Mouse (Mus musculus): ENCODE data around the gene Il1rl1.

The Il1rl1 gene

DNA sequence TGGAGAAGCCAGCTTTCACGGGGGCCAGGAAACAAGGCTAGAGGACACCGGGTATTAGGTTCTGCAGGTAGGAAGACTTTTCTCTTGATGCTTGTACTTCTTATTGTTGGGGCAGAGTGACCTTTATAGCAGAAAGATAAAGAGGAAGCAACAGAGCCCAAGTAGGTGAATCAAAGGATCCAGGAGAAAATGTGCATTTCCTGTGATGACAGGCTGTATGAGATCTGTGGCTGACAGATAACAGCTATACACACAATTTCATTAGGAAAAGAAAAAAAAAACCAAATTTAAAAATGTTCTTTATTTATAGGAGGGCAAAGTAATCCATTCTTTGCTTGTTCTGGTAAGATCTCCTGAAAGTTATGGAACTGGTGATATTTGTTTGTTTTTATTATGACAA lies 8.0 kb downstream of the Il1rl1 start:
- no peak for DNase-seq (ENCODE audit: low spot score)

DNA sequence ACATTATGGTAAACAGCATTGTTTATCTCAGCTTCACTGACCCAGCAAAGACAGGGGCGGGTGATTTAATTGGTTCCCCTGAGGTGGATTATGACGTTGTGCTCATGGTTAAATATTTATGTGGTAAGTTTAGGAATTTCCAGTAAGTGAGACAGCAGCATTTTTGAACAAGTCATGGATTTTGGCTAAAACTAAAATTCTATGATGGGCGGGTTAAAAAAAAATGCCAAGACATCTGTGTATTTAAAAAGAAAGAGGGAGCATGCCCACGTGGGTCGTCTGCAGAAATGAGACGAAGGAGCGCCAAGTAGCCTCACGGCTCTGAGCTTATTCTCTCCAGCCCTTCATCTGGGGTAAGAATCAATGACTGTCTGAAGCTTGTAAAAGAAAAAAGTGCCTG lies 10.1 kb downstream of the Il1rl1 start:
- no peak for DNase-seq (ENCODE audit: low spot score)

DNA sequence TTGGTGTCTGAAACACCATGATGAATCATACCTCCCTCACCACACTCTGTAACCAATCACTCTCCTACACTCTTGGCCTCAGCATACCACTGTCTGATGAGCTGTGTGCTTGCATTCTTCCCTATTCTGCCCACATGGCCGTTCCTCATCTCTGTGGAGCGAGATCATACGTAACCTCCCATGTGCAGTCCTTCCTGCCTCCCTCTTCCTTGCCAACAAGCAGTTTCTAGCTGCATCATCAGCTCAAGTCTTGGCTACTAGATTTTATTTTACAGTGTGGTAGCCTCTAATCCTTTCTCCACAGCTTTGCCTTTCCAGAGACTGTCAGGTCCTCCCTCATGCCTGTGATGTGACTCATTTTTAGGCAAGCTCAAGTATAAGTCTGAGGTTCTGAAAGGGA lies 15.4 kb downstream of the Il1rl1 start:
- DNase-seq (ENCODE audit: low spot score) = no peak

DNA sequence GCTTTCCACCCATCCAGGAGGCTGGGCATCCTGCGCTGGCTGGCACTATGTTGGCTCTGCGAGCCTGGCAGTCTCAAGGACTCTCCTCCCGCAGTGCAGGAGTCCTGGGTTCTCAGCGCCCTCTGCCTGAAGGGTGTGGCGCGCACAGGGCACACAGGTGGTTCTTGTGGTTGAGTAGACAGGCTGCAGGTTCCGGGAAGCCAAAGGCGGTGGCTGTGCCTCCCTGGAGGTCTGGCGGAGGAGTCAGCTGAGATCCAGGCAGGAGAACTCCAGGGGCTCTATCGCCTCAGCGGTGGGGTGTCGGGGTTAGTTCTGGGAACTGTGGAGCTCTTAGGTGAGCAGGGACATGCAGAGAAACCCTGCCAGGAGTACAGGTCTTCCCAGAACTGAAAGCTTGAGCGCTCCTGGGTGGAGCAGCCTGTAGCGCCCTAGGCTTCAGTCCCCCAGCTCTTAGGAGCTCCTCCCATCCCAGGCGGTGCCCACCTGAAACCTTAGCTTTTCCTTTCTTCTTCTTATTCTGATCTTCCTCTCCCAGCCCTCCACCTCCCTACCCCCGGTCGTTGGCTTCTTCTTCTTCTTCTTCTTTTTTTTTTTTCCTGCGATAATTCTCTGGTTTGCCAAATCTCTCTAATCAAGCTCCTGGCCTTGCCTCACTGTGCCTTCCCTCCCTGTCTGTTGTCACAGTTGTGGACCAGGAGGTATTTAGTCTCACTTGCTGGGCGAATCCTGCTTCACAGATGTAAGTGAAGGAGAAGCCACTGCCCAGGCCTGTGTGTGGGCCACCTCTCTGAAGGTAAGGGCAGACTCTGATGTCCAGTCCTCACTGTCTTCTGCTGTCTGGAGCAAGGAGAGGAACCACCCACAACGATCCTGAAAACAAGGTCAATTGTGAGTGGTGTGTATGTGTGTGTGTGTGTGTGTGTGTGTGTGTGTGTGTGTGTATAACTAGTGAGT lies 36.4 kb downstream of the Il1rl1 start, which contains the start of gene Il18r1:
Gene Il18r1 (plus strand): TSS at position 76 of the 954 bp plus-strand sequence.
- no peak for DNase-seq (ENCODE audit: low spot score)

DNA sequence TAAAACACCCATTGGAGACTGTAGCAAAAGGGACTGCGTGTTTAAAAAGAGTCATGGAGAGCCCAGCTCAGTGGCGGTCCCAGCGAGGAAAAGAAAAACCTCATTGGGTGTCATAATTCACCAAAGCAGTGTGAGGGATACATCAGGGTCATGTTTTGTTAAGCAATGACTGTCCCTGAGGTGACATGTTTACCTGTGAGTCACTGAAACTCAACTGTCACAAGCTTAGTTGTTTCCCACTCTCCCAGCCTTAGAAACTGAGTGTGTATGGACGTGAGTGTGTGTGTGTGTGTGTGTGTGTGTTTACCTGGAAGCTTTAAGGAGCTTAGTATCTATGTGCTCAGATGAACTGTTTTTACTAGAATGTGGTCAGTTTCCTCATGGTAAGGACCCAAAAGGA lies 37.9 kb downstream of the Il1rl1 start:
- DNase-seq (ENCODE audit: low spot score) = no peak

DNA sequence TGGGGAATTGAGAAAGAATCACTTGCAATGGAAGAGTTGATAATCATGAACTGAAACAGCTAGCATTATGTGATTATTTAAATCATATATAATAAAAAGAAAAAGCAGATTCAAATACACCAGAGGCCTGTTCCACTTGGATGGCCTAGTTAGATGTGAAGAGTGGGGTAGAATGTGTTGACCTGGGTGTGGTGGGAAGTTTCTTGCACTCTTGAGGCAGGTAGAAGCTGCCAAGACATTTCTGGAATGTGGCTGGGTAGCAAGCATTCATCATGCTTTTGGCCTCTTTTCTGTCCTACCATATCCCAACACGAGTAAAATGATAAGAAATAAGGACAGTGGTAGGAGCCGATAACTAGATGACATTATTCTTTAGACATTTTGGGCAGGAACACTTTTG lies 39.4 kb downstream of the Il1rl1 start:
- DNase-seq (ENCODE audit: low spot score) = no peak

DNA sequence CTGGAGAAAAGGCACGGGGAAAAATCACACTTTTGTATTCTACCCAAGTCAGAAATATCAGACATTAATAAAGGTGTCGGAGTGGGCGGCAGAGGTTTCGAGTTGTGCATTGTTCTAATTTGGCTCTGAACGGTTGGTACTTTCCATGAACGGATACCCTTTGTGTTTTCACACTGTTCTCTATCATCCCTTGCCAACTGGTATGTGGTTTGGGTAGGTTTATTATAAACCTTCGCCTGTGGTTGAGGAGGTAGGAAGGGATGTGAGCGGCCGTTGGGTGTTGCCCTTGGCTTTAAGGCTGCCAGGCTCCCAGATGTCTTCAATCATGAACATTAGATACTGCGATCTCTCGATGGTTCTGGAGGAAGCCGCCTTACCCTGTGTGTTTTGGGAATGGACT lies 40.5 kb downstream of the Il1rl1 start:
- DNase-seq (ENCODE audit: low spot score) = no peak

DNA sequence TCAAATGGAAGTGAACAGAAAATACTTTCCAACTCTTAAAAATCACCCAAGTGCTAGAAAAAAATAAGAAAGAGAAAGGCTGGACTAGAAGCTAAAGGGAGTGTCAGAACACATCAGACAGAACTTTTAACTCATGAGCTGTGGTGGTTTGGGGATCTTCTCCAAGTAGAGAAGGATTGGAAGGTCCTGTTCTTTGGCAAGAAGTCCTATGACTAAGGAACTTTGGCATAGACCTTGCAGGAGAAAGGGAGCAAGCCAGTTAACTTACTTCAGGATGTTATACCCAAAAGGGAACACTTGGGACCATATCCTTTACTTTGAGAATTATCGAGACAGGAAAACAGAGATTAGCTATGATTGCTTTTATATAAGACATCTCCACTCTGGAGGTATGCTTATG lies 43.0 kb downstream of the Il1rl1 start:
- DNase-seq (ENCODE audit: low spot score) = peak; percentile 72

DNA sequence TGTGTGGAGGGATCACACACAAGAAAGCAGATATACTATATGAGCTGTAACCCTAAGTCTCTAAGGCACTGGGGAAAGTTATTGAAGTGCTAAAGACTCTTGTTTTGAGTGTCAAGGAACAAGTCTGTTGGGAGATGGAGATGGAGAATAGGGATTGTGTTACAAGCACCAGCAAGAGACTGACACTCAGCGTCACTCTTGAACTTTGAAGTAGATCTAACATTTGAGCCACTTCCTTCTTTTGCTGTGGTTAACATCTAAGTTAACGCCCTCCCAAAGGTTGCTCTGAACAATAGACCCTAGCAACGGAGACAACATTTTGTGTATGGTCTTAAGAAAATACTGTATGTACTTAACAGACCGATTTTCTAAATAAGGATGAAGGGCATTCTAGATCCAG lies 44.3 kb downstream of the Il1rl1 start:
- no peak for DNase-seq (ENCODE audit: low spot score)

DNA sequence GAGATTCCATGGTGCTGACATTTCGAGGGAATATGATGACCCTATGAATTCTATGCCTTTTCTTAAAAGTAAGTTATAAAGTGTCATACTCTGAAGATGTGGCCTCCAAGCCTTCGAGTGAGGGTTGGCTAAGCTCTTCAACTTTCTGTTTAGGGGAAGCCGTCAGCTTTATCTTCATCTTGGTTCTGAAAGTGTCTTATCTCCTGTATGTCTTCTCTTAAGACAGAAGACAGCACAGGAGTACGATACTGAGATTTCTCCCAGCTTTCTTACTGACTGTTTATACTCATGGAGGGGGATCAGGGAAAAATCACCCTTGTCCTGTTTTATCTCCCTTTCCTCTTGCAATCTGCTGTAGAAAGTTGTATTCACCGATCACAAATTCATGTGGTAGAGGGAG lies 45.0 kb downstream of the Il1rl1 start:
- DNase-seq (ENCODE audit: low spot score) = no peak

DNA sequence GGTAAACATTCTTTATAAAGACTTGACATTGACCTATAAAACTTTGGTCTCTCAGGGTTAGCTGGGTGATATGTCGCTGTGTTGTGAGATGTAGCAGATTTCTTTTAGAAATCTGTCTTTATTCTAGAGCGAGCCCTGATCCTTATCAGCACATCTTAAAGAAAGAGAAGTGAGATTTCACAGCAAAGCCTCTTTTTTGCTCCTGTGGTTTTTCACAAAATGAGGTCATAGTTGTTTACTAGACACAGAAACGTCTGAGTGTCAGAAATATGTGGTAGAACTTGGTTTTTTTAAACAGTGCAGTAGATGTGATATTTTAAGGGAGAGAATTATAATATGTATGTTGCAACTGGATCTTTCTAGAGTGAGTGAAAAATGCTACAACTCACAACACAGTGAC lies 46.3 kb downstream of the Il1rl1 start:
- DNase-seq (ENCODE audit: low spot score) = no peak

DNA sequence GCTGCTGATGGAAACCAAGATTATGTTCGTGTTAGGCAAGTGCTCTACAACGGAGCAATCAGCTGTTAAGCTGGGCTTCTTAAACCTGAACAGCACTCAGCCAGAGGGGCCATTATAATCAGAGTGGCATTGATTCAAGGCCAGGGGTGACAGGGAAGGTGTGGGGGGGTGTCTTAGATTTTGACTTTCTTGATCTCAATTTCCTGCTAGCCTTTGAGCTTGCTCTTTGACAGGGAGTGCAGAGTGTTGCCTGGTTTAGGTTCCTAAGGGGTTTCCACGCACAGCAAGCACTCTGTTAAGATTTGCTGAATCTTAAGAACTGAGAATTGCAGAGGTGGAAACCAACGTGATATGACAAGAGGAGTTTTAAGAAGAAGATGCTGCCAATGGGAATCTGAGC lies 47.4 kb downstream of the Il1rl1 start:
- no peak for DNase-seq (ENCODE audit: low spot score)

DNA sequence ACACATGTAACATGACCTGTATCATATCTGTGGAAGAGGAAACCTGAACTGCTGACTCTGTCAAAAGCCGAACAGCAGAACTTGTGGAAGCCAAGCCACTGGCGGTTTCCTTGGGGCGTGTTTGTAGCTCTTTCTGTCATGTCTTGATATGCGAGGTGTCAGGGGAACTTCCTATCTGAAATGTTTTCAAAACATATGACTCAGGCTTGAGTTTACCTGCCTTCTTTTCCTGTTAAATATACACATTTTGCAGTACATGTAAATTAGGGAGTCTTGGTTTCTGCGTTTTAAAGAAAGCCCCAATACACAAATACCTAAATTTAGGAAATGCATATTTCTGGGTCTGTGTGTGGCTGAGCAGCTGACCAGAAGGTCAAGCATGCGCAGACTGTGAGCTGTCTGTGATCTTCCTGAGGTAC lies 50.1 kb downstream of the Il1rl1 start:
- no peak for DNase-seq (ENCODE audit: low spot score)

DNA sequence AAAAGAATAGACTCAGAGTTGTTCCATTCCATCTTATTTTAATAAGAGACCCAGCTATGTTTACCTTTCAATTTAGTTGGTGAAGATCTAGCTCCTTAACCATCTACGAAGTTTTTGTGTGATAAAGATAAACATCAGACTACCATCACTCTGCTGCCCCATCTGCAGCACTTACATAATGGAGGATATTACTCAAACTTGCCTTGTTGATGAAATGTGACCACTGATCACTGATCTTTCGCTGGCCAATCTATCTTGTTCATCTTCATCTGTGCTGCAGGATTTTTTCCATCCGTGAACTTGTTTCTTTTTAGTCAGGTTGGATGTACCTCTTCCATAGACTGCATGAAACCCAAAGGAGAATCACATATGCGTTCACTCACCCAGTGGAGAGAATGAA lies 65.2 kb downstream of the Il1rl1 start:
- no peak for DNase-seq (ENCODE audit: low spot score)

DNA sequence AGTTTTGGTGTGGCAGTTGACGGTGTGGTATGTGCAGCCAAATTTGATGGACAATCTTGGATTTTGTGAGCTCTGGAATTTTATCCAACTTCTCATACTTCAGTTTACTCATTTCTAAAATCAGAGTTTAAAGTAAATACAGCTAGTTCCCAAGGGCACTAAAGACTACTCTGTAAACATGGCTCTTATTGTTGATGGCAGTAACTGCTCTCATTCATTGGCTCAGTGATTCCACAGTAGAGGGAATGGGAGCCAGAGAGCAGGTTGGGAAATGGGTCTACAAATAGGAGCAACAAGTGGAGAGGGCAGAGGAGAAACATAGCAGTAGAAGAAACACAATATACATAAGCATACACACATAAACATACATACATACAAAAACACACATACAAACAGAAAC lies 70.3 kb downstream of the Il1rl1 start:
- peak; percentile 16 for DNase-seq (ENCODE audit: low spot score)

DNA sequence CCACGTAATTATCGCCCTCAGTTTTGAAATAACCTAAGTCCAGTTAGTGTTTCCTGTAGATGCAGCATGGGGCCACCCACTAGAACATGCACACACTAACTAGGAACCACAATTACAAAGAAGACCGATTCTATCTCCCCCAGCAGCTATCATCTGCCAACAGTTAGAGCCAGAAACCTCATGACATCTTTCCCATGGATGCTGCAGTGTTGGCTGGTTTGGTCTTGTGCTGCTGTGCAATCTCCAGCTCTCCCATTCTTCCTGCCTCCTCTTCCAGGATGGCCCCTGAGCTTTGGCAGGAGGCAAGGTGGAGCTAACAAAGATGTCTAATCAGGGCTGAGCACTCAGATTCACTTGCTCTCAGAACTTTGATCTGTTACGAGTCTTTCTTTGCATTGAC lies 71.8 kb downstream of the Il1rl1 start:
- DNase-seq (ENCODE audit: low spot score) = no peak

DNA sequence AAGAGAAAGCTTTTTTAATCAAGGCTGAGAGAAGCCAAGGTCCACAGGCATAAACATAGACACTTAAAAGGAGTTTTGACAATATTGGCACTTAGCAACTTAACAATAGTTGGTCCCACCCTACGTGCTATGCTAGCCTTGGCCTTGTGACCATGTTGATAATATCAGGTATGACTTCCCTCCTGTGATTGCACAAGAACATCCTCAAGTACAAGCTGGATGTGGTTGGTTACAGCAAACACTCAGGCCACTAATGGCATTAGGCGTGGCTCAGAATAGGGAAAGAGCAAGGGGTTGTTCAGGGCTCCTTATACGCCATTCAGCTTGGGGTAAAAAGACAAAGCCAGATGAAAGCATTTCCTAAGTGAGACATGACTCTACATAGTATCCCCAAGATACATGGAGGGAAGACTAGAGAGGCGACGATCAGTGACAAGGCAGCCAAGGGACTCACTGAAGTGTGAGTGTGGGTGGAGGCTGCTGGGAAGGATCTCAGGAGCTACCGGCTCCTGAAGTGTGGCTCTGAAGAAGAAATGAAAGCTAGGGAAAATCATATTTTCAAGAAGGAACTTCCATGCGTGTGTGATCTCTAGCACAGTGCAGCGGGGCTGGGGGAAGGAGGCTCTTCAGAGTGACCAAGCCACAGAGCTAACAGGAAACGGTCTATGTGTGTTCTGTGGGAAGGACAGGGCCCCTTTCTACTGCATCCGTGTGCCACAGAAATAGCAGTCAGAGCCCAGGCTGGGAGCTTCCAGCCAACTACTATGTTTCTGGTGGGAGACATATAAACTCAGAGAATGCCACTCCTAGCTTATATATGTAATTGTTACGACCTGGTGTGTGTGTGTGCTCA lies 72.4 kb downstream of the Il1rl1 start:
- no peak for DNase-seq (ENCODE audit: low spot score)

DNA sequence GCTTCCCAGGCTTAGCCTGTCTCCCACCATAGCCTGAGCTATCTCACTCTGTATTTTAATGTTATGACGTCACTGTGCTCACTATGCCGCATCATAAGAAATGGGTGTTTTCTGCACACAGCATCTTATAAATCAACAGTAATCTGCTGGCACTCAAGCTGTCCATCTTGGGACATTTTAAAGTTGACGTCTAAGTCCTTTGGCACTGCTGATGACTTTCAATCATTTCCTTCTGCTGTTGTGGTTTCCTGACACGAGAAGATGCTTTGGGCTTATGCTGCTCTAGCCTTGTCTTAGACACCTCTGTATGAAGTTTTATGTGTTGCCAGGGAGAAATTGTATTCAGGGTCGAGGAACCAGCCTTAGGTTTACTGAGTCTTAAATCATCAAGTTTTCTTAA lies 75.2 kb downstream of the Il1rl1 start:
- no peak for DNase-seq (ENCODE audit: low spot score)
